Mouse (Mus musculus) stomach, postnatal 0 days (tissue): Measurements from ENCODE around the gene Trmt5.

Source experiments
- CTCF ChIP-seq: IDR thresholded peaks from 2 replicates; pipeline ENCODE4 v1.5.1; 2016; ENCODE audit warnings: antibody characterized with exemption, low read depth, mild to moderate bottlenecking, moderate library complexity
- EP300 ChIP-seq: optimal IDR thresholded peaks from 2 replicates; pipeline ENCODE3; 2016; ENCODE audit warnings: antibody characterized with exemption

GRCm38 (mm10) chr12:73324180-73324586 lies 37.7 kb upstream of the Trmt5 start:
- no peak for TF ChIP-seq CTCF
- no peak for TF ChIP-seq EP300
